Mouse (Mus musculus) neural tube, postnatal 0 days (tissue): Measurements from ENCODE around the gene Bcl10. TPM values are rescaled to one million over a fixed set of nuclear protein-coding genes. Genes with fewer than 3 reads are reported as not detected.

Source experiments
- polyA plus RNA-seq: library from polyadenylated mRNA; unstranded; fragments of >200 nt; fragmentation: Nextera tagmentation; extraction: Ambion mirVana; gene quantifications from 2 replicates; pipeline ENCODE4 v1.2.1, GENCODE M21; 2015

Gene Bcl10
- 31.3 and 33.2 TPM in 2 replicates for polyA plus RNA-seq

DNA sequence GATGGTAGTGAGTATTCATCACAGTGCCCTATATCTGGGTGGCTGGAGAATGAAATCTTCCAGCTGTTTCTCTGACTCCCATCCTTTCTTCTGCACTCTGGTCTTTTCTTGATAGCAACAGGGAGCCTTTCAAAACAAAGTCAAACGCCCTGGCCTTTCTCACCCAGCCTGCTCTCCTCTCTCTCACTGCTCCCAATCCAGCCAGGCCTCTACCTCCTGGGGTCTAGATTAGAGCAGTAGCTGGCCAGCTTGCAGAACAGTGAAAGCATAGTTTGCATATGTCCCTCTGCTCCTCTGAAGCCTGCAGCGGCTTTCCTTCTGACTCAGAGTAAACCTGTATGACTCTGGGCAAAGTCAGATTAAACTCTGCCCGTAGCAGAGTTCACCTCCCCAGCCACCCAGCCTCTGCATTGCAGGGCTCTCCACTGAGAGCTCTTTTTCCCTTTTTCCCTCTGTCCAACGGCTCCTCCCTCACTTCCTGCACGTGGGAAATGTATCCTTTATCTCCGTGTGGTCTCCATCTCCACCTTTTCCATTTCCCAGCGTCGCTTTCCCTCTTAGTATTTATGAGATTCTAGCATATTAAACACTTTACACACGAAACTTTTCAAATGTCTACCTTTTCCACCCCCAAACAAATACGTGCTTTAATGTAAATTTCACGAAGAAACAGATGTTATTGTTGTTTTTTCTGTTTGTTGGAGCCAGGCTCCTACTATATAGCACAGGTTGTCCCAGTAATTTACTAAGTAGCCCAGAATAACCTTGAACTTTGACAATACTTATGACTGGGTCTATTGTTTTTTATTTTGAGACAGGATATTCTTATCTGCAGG is at the start of gene Bcl10:
Bcl10 (plus strand) TSS at position 786 of the 836 bp plus-strand sequence.

DNA sequence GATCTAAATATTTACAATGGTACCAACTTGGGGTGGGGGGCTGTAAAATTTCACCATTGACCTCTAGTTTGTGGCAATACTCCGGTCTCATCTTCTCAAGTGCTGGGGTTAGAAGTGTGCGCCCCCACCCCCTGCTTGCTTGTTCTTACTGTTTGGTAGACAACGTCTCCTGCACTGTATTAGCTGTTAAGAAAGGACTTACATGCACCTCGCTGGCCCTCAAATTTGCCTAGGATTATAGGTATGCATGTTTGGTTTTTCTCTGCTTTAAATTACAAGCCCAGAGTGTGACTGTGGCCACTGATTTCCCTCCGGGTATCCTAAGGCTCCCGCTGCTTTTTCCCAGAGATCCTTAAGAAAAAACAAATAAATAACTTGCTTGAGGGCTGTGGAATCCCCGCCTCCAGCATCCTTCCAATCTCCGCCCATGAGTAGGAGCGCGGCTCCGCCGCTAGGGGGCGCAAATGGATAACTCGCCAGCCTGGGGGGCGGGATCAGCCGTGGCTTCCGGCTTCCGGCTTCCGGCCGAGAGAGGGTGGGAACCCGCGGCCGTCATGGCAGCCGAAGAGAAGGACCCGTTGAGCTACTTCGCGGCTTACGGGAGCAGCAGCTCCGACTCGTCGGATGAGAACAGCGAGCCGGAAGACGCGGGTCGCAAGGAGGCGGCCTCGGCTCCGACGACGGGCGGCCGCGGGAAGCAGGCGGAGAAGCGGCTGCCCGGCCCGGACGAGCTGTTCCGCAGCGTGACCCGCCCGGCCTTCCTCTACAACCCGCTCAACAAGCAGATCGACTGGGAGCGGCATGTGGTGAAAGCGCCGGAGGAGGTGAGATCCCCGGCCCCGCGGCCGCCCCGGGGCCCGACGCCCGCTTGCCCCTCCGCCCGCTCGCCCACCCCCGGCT is 15.2 kb downstream of the Bcl10 start, which contains the start of gene 2410004B18Rik:
2410004B18Rik (plus strand) TSS at position 510 of the 900 bp plus-strand sequence.

Other genes with a start within 250 kb of the Bcl10 start
- 166 and 169 TPM in 2 replicates for gene Ddah1, start 164.1 kb upstream of the Bcl10 start, polyA plus RNA-seq
- gene 2410004B18Rik, start 15.2 kb downstream of the Bcl10 start, polyA plus RNA-seq: 72.0 and 77.6 TPM in 2 replicates
- 0.28 and 0.71 TPM in 2 replicates for gene Syde2, start 65.1 kb downstream of the Bcl10 start, polyA plus RNA-seq
- gene Wdr63, start 185.3 kb downstream of the Bcl10 start, polyA plus RNA-seq: 0.46 and 0.55 TPM in 2 replicates
- 0.26 and 0.55 TPM in 2 replicates for gene Mcoln3, start 194.6 kb downstream of the Bcl10 start, polyA plus RNA-seq
- 0.25 and 0.45 TPM in 2 replicates for gene Mcoln2, start 227.0 kb downstream of the Bcl10 start, polyA plus RNA-seq